Mouse (Mus musculus): ENCODE measurements around the gene Gpr158.

Gene Gpr158

DNA sequence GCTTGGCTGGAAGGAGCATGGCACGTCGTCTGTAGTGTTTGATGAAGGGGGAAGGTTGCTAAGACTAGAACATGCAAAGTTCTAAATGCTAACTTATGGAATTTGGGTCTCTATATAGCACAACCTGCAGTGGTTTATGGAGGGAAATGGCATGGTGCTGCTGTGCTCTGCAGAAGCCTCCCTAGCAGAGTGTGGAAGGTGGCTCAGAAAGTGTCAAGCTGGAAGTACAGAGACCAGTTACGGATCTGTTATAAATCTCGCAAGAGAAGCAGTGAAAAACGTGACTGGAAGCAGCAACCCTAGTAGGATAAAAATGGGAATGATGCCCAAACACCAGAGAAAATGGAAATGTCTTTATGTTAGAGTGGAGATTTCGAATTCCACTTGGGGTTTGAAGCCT lies 251.8 kb downstream of the Gpr158 start:
- DNase-seq (ENCODE audit: extremely low read depth, insufficient read length, low spot score) = no peak

DNA sequence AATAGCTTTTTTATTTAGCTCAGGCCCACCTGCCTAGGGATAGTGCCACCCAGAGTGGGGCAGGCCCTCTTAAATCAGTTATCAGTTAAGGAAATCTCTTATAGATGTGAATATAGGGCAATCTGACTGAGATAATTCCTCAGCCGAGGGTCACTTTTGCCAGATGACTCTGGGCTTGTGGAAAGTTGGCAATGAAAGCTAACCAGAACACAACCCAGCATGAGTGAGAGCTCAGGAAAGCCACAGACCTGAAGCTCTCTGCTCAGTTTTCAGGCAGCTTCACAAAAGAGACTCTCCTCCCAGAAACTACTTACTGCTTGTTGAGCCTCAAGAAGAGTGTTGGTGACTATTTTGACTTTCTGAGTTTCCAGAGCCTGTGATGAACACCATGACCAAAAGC lies 264.8 kb downstream of the Gpr158 start:
- no peak for DNase-seq (ENCODE audit: extremely low read depth, insufficient read length, low spot score)

DNA sequence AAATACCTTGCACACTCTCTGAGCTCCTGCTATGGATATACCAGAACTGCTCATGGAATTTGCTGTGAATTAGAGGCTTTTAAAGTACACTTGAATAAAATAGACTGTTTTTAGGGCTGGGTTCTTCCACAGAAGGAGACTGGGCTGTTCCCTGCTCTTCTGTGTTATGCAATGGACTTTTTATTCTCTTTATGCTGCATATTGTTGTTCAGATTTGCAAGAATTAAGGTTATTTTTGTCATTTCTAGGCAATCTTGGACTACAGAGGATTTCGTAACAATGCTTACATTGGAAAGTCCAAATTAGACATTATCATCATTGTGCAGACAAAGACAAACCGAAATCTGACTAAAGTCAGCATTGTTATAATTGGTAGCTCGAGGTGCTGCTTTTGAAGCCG lies 298.4 kb downstream of the Gpr158 start:
- DNase-seq (ENCODE audit: extremely low read depth, insufficient read length, low spot score) = no peak

DNA sequence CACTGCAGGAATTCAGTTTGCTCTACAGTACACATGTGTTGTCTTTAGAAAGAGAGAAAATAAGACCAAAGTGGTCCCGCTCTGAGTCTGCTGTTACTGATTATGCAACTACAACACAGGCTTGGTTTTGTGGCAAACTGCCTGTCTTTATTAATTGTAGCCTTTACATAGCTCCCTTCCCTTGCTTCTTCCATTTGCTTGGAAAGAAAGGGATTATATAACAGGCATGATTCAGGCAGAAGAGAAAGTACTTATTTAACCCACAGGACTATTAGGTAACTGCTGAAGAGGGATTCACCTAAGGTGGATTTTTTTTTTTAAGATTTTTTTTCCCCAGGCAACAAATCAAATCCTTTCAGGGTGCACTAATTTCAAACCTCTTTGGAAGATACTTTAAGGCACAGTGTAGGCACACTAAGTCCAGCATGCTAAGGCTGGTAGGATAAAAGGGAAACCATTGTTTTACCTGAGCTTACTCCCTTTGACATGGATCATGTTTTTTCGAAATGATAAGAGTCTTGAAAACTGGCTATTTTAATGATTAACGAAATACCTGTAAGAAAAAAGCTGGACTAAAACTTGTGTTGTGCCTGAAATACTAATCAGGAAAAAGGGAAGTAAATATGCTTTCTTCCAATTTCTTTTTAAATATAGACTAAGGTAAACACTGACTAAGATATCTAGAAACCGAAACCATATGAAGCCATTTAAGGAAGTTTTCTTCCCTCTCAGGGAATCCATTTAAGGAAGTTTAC lies 308.9 kb downstream of the Gpr158 start:
- no peak for DNase-seq (ENCODE audit: extremely low read depth, insufficient read length, low spot score)

DNA sequence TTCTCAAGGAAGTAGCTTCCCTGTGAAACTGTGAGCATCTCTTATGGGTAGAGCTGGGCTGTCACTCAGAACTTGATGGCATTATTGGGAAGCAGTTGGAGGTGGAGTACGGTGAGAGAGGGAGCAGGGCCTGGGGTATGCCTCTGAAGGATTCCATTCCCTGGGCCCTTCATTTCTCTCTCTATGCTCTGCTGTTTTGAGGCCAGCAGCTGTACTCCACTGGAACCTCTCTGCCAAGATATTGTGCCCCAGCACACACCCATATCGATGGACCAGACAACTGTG lies 309.4 kb downstream of the Gpr158 start:
- no peak for DNase-seq (ENCODE audit: extremely low read depth, insufficient read length, low spot score)

DNA sequence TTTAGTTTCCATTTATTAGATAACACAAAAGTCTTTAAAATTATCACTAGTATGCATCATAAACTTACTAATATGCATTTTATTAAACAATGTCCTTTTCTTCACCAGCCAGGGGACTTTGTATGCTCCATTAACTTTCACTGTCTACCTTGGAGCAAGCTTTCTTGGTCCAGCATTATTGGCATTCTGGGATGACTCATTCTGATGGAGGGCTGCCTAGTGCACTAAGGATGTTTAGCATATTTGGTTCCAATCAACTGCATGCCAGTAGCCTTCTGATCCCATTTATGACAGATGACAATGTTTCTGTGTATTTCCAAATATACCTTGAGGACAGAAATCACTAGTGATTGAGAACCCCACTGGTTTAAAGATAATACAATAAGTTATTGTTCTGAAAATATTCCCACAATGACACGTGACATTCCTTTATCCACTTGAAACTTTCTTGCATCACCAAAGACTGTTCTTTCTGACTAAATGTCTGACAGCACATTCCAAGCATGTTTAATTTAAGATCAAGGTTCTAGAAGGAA lies 313.5 kb downstream of the Gpr158 start:
- no peak for DNase-seq (ENCODE audit: extremely low read depth, insufficient read length, low spot score)

DNA sequence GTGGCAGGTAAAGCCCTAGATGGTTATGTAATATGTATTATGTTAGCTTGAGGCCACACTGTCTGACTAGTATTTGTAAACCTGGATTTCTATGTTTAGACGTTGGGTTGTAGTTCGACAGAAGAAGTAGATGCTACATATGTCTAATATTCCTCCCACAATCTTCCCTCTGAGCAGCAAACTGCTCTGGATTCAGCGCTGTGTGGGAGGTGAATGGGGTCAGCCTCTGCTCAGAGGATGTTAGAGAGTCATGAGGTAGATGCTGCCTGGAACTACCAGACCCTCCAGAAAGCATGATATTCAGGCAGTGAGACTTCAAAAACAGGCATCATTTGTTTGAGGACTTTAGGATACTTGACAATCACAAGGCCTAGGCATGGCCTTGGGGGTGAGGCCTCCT lies 317.4 kb downstream of the Gpr158 start:
- no peak for DNase-seq (ENCODE audit: extremely low read depth, insufficient read length, low spot score)

DNA sequence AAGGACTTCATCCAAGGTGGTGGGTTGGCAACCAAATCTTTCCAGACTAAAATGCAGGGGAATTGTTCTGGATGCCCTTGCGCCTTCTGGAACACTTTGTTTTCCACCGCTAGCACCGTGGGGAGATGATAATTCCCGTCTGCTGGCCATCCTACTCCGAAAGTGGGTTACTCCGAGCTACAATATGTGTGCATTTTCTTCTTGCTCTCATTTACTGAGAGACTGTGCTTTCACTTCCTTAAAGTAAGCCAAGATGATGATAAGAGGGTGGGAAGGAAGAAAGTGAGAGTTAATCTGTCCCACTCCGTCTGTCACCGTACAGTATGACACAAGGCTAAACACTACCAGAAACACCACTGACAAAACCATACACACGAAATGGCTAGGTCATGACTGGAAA lies 325.8 kb downstream of the Gpr158 start:
- no peak for DNase-seq (ENCODE audit: extremely low read depth, insufficient read length, low spot score)

DNA sequence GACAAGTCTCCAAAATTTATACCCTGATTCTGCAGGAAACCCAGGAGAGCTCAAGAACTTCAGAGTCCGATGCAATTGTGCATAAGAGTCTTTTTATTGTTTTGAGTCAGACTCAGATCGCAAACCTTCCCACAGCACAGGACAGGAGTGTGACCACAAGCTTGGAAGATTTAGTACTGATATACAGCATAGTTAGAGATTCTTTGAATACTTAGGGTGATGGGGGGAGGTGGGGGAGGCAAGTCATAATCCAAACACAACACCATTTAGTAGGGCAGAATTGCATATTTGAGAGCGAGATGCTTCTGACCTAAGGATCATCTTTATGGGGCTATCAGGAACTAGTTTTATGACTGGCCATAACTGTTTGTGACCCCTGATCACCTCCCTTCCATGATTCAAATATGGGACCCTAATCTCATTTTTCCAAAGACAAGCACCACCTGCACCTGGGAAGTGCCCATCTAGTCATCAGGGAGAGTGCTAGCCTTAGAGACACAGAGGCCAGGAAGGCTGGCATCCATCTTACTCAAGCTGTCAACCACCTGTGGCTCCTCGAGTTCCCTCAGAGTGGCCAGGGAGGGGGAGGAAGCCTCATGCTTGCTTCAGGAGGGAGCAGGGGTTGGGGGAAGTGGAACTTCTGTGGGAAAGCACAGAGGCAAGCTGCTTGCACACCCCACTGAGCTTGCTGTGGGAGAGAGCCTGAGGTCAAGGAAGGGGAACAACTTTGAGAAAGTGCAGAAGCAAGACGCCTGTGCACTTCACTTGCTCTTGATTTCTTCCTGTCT lies 326.7 kb downstream of the Gpr158 start:
- DNase-seq (ENCODE audit: extremely low read depth, insufficient read length, low spot score) = no peak

DNA sequence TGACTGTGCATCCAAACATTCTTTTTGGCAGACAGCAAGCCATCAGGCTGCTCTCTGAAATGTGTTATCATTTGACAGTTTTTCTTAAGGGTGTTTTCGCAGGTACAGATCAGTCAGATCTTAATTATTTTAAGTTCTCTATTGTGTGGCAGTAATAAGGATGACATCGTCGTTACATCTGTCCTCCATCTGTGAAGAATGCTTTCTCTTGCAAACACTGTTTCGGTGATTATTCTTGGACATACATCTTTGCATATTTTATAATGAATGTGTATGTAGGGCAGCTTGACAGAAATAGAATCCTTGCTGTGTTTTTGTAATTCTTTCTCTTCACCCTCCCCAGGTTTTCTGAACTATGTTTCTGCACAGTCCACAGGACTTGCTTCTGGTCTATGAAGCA lies 360.7 kb downstream of the Gpr158 start:
- DNase-seq (ENCODE audit: extremely low read depth, insufficient read length, low spot score) = no peak

DNA sequence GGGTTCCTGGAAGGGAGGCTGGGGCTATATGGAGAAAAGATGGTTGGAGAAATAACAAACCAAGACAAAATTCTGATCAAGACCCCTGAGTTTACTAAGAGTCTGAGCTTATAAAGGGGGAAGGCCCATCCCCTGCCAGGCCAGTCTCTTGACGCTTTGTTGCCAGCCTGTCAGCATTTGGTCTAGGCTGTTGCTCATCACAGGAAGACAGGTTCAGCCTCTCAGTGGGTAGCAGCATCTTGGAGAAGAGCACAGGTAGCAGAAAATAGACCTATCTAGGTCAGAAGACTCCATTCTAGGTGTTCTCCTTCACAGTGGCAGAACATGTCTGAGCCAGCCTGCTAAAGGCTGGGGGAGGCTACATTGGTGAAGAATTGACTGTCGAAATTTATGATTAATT lies 416.4 kb downstream of the Gpr158 start:
- DNase-seq (ENCODE audit: extremely low read depth, insufficient read length, low spot score) = no peak

DNA sequence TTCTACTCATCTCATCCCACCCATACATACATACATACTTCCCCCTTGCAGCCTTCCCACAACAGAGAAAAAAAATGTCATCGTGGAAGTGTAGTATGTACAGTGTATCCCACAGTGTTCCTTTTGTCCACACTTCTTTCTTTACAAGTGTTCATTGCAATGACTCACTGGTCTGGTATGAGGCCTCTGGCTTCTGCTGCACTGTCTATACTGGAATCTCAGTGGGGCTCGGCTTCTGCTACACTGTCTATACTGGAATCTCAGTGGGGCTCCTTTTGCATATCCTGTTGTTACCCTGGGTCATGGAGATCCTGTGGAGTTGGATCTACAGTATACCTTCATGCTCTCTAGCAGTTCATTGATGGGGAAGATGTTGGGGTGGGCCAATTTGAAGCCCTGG lies 425.8 kb downstream of the Gpr158 start:
- no peak for DNase-seq (ENCODE audit: extremely low read depth, insufficient read length, low spot score)

DNA sequence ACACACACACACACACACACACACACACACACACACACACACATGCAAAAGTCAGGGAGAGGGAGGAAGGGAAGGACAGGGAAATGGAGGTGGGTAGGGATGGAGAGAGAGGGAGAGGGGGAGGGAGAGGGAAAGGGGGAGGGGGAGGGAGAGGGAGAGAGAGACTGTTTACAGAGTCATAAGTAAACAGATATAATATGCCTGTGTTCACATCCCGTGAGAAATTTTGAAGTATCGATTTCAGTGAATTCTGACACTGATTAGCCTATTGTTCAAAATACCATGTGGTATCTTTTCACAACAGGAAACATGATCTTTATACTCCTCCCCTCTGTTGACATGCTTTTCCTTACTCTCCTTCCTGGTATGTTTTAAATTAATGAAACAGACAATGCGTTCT lies 432.3 kb downstream of the Gpr158 start:
- DNase-seq (ENCODE audit: extremely low read depth, insufficient read length, low spot score) = no peak

DNA sequence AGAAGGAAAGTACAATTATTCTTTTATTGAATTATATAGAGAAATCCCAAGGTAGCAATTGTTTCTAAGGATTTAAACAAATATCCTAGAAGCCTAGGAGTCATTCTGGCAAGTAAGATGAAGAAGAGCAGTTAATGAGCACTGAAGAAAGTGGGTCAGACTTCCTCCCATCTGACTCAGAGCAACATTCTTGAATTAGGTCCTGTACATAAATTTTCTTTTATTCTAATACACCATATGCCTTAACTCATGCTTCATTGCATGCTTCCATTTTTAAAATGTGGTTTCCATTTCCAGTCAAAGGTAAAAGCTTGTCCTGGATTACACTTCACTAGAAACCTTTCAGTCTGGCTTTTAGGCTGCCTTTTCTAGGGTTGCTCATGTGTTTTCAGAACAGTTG lies 432.7 kb downstream of the Gpr158 start:
- DNase-seq (ENCODE audit: extremely low read depth, insufficient read length, low spot score) = no peak

DNA sequence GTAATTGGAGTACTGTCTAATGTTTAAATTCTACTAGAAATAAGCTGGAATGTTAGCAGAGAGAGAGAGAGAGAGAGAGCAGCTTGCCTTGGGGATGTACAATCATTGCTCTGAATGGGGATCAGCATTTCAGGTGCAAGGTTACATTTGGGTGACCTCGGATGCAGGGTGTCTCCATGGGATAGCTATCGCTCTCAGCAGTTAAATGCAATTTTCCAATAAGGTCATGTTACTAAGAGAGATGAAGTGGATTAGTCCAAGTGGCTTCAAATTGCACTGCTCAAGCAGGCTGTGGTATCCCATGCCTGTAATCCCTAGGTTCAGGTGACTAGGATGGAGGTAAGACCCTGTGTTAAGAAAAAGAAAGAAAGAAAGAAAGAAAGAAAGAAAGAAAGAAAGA lies 441.2 kb downstream of the Gpr158 start:
- DNase-seq (ENCODE audit: extremely low read depth, insufficient read length, low spot score) = no peak

DNA sequence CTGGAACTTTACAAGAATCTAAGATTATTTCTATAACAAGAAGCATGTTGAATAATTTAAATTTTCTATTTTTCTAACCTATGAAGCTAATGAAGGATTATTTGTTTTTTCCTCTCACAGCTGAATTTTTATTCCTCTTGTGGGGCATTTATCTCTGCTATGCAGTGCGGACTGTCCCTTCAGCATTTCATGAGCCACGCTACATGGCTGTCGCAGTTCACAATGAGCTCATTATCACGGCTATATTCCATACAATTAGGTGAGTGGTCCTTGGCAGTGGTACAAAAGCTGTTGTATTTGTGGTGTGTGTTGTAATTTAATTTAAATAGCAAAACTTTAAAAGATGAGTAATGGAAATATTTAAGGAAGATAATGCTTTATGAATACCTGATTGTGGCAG lies 443.1 kb downstream of the Gpr158 start:
- DNase-seq (ENCODE audit: extremely low read depth, insufficient read length, low spot score) = no peak

DNA sequence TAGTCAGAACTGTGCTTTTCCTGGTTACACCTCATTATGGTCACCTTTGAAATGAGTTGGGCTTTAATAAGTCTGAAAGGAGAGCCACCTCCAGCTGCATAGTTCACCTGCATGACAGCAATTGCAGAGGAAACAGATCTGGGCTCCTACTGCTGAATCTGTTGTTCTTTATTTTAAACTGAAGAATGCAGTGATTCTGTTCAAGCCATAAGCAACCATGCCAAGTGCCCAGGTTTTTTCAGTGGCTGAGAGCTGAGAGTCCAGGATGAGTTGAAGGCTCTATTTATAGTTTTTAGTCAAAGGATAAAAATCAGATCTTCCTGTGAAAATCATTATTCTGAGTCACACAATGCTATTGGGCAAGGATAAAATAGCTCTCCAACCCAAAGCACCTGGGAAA lies 496.7 kb downstream of the Gpr158 start:
- no peak for DNase-seq (ENCODE audit: extremely low read depth, insufficient read length, low spot score)

Data from 3134 (cell line).